Mouse (Mus musculus) hindbrain, postnatal 0 days (tissue): ENCODE data around the gene Hes3. TPM values are rescaled to one million over a fixed set of nuclear protein-coding genes. Genes with fewer than 3 reads are reported as not detected.

Experiments
- ATAC-seq: fragments of 200-750 bp; cut with Nextera tagmentation; 2 replicates; pipeline ENCODE4 v1.8.0; 2017; ENCODE audit warnings: mild to moderate bottlenecking, moderate TSS enrichment, moderate library complexity
- DNase-seq: peaks from one replicate; pipeline ENCODE4 v3.0.0-alpha.2; 2015; ENCODE audit warnings: low spot score
- H3K27ac ChIP-seq: fragments of 300-500 bp; sonication (generic); 2 replicates; pipeline ENCODE4 v1.5.1; 2014; ENCODE audit warnings: mild to moderate bottlenecking
- H3K27me3 ChIP-seq: fragments of 300-500 bp; sonication (generic); 2 replicates; pipeline ENCODE4 v1.6.1; 2014; ENCODE audit warnings: low read length, mixed read lengths; ENCODE audit not compliant: insufficient read depth
- H3K36me3 ChIP-seq: fragments of 300-500 bp; sonication (generic); 2 replicates; pipeline ENCODE4 v1.6.1; 2014; ENCODE audit warnings: low read length, mixed read lengths; ENCODE audit not compliant: insufficient read depth
- H3K4me1 ChIP-seq: fragments of 300-500 bp; sonication (generic); 2 replicates; pipeline ENCODE4 v1.6.1; 2014; ENCODE audit warnings: antibody characterized with exemption, low read length, mixed read lengths; ENCODE audit not compliant: insufficient read depth
- H3K4me2 ChIP-seq: fragments of 300-500 bp; sonication (generic); 2 replicates; pipeline ENCODE4 v1.6.1; 2014; ENCODE audit warnings: low read depth, mild to moderate bottlenecking, low read length, moderate library complexity, mixed read lengths
- H3K4me3 ChIP-seq: fragments of 300-500 bp; sonication (generic); 2 replicates; pipeline ENCODE4 v1.5.1; 2014; ENCODE audit warnings: low read length
- H3K9ac ChIP-seq: fragments of 300-500 bp; sonication (generic); replicated peaks from 2 replicates; pipeline ENCODE4 v1.6.1; 2014; ENCODE audit warnings: mild to moderate bottlenecking, low read length, moderate library complexity, mixed read lengths
- H3K9me3 ChIP-seq: fragments of 300-500 bp; sonication (generic); 2 replicates; pipeline ENCODE4 v1.6.1; 2016; ENCODE audit warnings: low read length, mixed read lengths
- CTCF ChIP-seq: IDR thresholded peaks from 2 replicates; pipeline ENCODE4 v1.5.1; 2016; ENCODE audit warnings: antibody characterized with exemption, control low read depth, low read depth
- WGBS: fragments of 180-500 bp; shearing (Covaris S2); extraction: QIAGEN DNeasy Blood & Tissue Kit; methylation state at CpG from one replicate; pipeline ENCODE4 v1.1.7; 2014; 5-methylcytosine and 5-hydroxymethylcytosine counted together
- polyA plus RNA-seq: library from polyadenylated mRNA; unstranded; fragments of >200 nt; fragmentation: Nextera tagmentation; extraction: Ambion mirVana; gene quantifications from 2 replicates; pipeline ENCODE4 v1.2.1, GENCODE M21; 2015
- total RNA-seq: library from RNA; depleted of rRNA; stranded (reverse); fragments of >200 nt; gene quantifications from 2 replicates; pipeline ENCODE4 v1.2.3, GENCODE M21; 2014

Hes3 gene
- total and polyA plus RNA-seq, 2 experiments from 2014 or later, result 0.15 to 0.26 TPM

GRCm38 (mm10) chr4:152296874-152297861, 5.7 kb upstream of the Hes3 start, which contains the start of gene Icmt:
Gene Icmt, plus strand, starts transcription at chr4:152297227.
- Histone ChIP-seq H3K4me3 (peak within 1 kb of the TSS; percentile 75), H3K27ac (peak within 1 kb of the TSS; percentile 76), H3K9ac (peak within 1 kb of the TSS; percentile 94), H3K4me1 (peaks cover 8% of the 10 kb centered on the region; the same call in 1 of the 2 replicates), H3K27me3 (peaks cover 12% of the 10 kb centered on the region), H3K9me3 (no peaks in the 10 kb centered on the region), H3K36me3 (peaks cover 15% of the 10 kb centered on the region; the same call in 1 of the 2 replicates), H3K4me2 (peak within 1 kb of the TSS; percentile 88)
- TF ChIP-seq CTCF, result no peak
- DNase-seq (peak; percentile 100), ATAC-seq (peak; percentile 96)
- WGBS, result under 1% methylated on average over 104 of the region's 119 CpGs

DNA sequence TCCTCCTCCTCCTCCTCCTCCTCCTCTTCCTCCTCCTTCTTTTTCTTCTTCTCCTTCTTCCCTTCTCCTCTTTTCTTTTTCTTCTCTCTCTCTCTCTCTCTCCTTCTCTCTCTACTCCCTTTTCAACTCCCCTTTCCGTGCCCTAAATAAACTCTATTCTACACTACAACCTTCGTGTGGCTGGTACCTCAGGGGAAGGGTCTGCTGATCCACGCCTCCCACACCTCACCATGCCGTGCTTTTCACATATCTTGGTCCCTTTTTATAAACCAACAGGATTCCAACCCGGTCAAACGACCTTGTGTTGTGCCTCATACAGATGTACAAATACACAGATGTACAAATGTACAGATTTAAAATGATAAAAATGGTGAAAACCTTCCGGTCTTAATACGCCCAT, 4.9 kb upstream of the Hes3 start:
- Histone ChIP-seq H3K36me3 (peaks cover 15% of the 10 kb centered on the region; the same call in 1 of the 2 replicates), H3K9ac (no peak overlapping the region), H3K27ac (no peak overlapping the region), H3K4me1 (peaks cover 8% of the 10 kb centered on the region; the same call in 1 of the 2 replicates), H3K9me3 (no peaks in the 10 kb centered on the region), H3K4me2 (peak overlapping the region; percentile 60), H3K4me3 (peak overlapping the region; percentile 75), H3K27me3 (peaks cover 19% of the 10 kb centered on the region)
- 21% methylated on average over 8 of the region's 8 CpGs for WGBS
- DNase-seq (no peak), ATAC-seq (no peak)
- TF ChIP-seq CTCF, result no peak

DNA sequence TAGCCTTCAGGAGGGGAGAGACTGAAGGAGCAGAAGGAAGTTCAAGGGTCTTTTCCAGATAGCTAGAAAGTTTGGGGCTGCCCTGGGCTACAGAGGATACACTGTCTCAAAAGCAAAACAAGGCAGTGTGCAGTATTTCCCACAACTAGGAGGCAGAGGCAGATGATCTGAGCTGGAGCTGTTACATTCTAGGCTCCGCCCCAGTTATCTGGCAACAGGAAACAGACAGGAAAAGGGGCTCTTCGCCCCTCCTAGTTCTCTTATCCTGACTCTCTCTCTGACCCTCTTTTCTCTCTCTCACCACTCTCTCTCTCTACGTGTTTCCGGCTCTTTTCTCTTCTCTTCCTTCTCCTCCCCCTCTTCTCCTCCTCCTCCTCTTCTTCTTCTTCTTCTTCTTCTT, 4.5 kb upstream of the Hes3 start:
- Histone ChIP-seq H3K27me3 (peaks cover 24% of the 10 kb centered on the region), H3K4me1 (peaks cover 8% of the 10 kb centered on the region; the same call in 1 of the 2 replicates), H3K9me3 (no peaks in the 10 kb centered on the region), H3K27ac (no peak overlapping the region), H3K9ac (no peak overlapping the region), H3K4me2 (no peak overlapping the region), H3K36me3 (peaks cover 15% of the 10 kb centered on the region; the same call in 1 of the 2 replicates), H3K4me3 (no peak overlapping the region)
- ATAC-seq (no peak), DNase-seq (no peak)
- no peak for TF ChIP-seq CTCF
- WGBS, result 67% methylated on average over 4 of the region's 4 CpGs

DNA sequence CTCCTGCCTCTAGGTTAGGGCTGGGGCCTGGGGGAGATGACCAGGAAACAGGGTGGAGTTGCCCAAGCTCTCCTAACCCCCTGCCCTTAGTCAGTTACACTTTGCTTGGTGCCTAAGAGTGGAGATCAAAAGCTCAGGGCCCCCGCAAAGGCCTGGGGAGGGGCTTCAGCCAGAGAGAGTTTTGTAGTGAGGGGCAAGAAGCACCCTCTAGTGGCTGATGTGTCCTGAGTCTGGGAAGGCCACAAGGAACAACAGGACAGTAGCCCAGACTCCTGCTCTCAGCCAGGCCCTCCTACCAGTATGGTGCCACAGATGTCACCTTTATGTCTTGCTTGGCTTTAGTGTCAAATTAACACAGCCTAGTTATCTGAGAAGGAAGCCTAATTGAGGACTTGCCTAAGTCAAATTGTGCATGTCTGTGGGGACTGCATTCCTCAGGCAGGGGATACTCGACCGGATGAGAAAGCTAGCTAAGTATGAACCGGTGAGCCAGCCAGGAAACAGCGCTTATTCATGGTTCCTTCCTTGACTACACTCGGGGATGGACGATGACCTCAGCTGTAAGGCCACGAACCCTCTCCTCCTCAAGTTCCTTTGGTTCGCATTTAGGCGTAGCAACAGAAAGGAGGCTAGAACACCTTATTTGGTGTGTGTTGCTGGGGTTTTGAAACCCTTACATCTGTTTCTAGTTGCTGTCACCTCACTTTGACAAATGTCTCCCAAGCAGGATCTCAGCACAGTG, 2.9 kb upstream of the Hes3 start:
- WGBS, result 46% methylated on average over 10 of the region's 10 CpGs
- no peak overlapping the region for H3K4me3 ChIP-seq
- H3K27me3 ChIP-seq, result peaks cover 38% of the 10 kb centered on the region
- peak; percentile 62 for TF ChIP-seq CTCF
- H3K36me3 ChIP-seq, result no peaks in the 10 kb centered on the region
- no peak overlapping the region for H3K9ac ChIP-seq
- no peak for DNase-seq
- no peak overlapping the region for H3K4me2 ChIP-seq
- H3K4me1 ChIP-seq, result peaks cover 14% of the 10 kb centered on the region; the same call in 1 of the 2 replicates
- H3K27ac ChIP-seq, result no peak overlapping the region
- H3K9me3 ChIP-seq, result no peaks in the 10 kb centered on the region
- ATAC-seq, result no peak

GRCm38 (mm10) chr4:152292102-152292765, 772 bp upstream of the Hes3 start:
- Histone ChIP-seq H3K27me3 (peaks cover 46% of the 10 kb centered on the region), H3K27ac (no peak overlapping the region), H3K9me3 (no peaks in the 10 kb centered on the region), H3K4me3 (no peak overlapping the region), H3K4me1 (peaks cover 11% of the 10 kb centered on the region; the same call in 1 of the 2 replicates), H3K4me2 (no peak overlapping the region), H3K36me3 (no peaks in the 10 kb centered on the region), H3K9ac (no peak overlapping the region)
- DNase-seq, result peak; percentile 59
- no peak for ATAC-seq
- no peak for TF ChIP-seq CTCF
- 9% methylated on average over 12 of the region's 12 CpGs for WGBS

- no peak for TF ChIP-seq CTCF
- no peak overlapping the region for H3K4me2 ChIP-seq
- H3K27ac ChIP-seq, result no peak overlapping the region
- H3K4me3 ChIP-seq, result no peak overlapping the region
- H3K36me3 ChIP-seq, result no peaks in the 10 kb centered on the region
- DNase-seq (no peak), ATAC-seq (no peak)
- H3K4me1 ChIP-seq, result peaks cover 18% of the 10 kb centered on the region
- H3K9me3 ChIP-seq, result no peaks in the 10 kb centered on the region
- 21% methylated on average over 11 of the region's 11 CpGs for WGBS
- H3K27me3 ChIP-seq, result peaks cover 56% of the 10 kb centered on the region
- H3K9ac ChIP-seq, result no peak overlapping the region
Measured at GRCm38 (mm10) chr4:152290991-152291390, 471 bp downstream of the Hes3 start.
